Mouse (Mus musculus) kidney, adult 2 months (tissue): ENCODE data around the gene Gas8.

Experiments used
- CTCF ChIP-seq: fragments of 200-500 bp; conservative IDR thresholded peaks from 2 replicates; pipeline ENCODE4 v1.5.1; 2011; ENCODE audit warnings: low read depth, mild to moderate bottlenecking, control low read depth, low read length, moderate library complexity, mixed read lengths; ENCODE audit not compliant: insufficient read depth, insufficient read length
- POLR2A ChIP-seq: fragments of 200-500 bp; IDR thresholded peaks from one replicate; pipeline ENCODE4 v1.6.1; 2011; ENCODE audit warnings: low read depth, low read length, control low read depth

DNA sequence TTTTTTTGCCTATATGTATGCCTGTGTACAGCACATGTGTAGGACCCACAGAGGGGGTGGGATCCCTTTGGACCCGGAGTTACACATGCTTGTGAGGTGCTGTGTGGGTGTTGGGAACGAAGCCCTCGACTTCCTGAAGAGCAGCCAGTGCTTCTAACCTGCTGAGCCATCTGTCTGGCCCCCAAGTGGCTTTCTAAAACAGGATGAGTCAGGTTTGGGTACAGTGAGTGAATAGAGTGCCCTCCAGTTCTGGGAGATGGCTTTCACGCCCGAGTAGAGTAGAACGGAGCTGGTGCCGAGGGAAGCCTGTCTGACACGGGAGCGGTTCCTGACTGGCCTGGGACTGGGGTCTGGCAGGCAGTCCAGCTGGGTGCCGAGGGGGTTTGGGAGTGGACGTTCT lies 19.1 kb upstream of the Gas8 start:
- TF ChIP-seq CTCF (no peak), POLR2A (no peak)
